Mouse (Mus musculus) adrenal gland, adult (tissue): ENCODE measurements at regions not wholly inside any gene's neighbourhood (a gene's known extent, or its start where the extent isn't known, plus 50 kb on each side); places are given as distances from the start of the nearest gene placed in this dataset.

Experiments
- DNase-seq, 2 experiments: peaks; one replicate each; pipeline ENCODE4 v3.0.0; 2022 to 2023; ENCODE audit warnings: low spot score in 1 of 2; ENCODE audit not compliant: inconsistent age in 2 of 2

GRCm38 (mm10) chr9:94467846-94468245, 70.0 kb downstream of the 1190002N15Rik start:
- peak in 1 of 2 experiments; percentile 35 for DNase-seq

GRCm38 (mm10) chr9:94456085-94456531, 81.8 kb downstream of the 1190002N15Rik start:
- peak in 1 of 2 experiments; percentile 78 for DNase-seq

GRCm38 (mm10) chr9:94455466-94455865, 82.4 kb downstream of the 1190002N15Rik start:
- DNase-seq, result no peak

- DNase-seq, result no peak
Measured at GRCm38 (mm10) chr9:94449911-94450310, 88.0 kb downstream of the 1190002N15Rik start.

GRCm38 (mm10) chr9:94446182-94446763, 91.6 kb downstream of the 1190002N15Rik start:
- no peak for DNase-seq

- DNase-seq, result no peak
Measured at GRCm38 (mm10) chr9:94444140-94444789, 93.6 kb downstream of the 1190002N15Rik start.

GRCm38 (mm10) chr9:94441393-94441792, 96.5 kb downstream of the 1190002N15Rik start:
- DNase-seq, result no peak

GRCm38 (mm10) chr9:94433468-94433867, 104.4 kb downstream of the 1190002N15Rik start:
- DNase-seq, result no peak

GRCm38 (mm10) chr9:94432144-94432747, 105.6 kb downstream of the 1190002N15Rik start:
- no peak for DNase-seq

GRCm38 (mm10) chr9:94431540-94431939, 106.3 kb downstream of the 1190002N15Rik start:
- DNase-seq, result no peak

GRCm38 (mm10) chr9:94430996-94431395, 106.9 kb downstream of the 1190002N15Rik start:
- DNase-seq, result no peak

GRCm38 (mm10) chr9:94426740-94427139, 111.1 kb downstream of the 1190002N15Rik start:
- no peak for DNase-seq

- DNase-seq, result no peak
Measured at GRCm38 (mm10) chr9:94425804-94426203, 112.1 kb downstream of the 1190002N15Rik start.

GRCm38 (mm10) chr9:94424438-94425135, 113.3 kb downstream of the 1190002N15Rik start:
- no peak for DNase-seq

- DNase-seq, result no peak
Measured at GRCm38 (mm10) chr9:94410546-94410945, 127.3 kb downstream of the 1190002N15Rik start.

GRCm38 (mm10) chr9:94410042-94410441, 127.8 kb downstream of the 1190002N15Rik start:
- no peak for DNase-seq

- peak in 1 of 2 experiments; percentile 31 for DNase-seq
Measured at GRCm38 (mm10) chr9:94408635-94409323, 129.1 kb downstream of the 1190002N15Rik start.

GRCm38 (mm10) chr9:94407671-94408070, 130.2 kb downstream of the 1190002N15Rik start:
- no peak for DNase-seq

- DNase-seq, result no peak
Measured at GRCm38 (mm10) chr9:94404551-94404950, 133.3 kb downstream of the 1190002N15Rik start.

GRCm38 (mm10) chr9:94400596-94400995, 137.3 kb downstream of the 1190002N15Rik start:
- no peak for DNase-seq

- no peak for DNase-seq
Measured at GRCm38 (mm10) chr9:94395215-94395614, 142.7 kb downstream of the 1190002N15Rik start.
